Mouse (Mus musculus): ENCODE measurements around the gene Mafg. TPM values are rescaled to one million over a fixed set of nuclear protein-coding genes. Genes with fewer than 3 reads are reported as not detected.

The Mafg gene
- polyA plus RNA-seq, 1 experiment from 2014 or later: 19.5 TPM

DNA sequence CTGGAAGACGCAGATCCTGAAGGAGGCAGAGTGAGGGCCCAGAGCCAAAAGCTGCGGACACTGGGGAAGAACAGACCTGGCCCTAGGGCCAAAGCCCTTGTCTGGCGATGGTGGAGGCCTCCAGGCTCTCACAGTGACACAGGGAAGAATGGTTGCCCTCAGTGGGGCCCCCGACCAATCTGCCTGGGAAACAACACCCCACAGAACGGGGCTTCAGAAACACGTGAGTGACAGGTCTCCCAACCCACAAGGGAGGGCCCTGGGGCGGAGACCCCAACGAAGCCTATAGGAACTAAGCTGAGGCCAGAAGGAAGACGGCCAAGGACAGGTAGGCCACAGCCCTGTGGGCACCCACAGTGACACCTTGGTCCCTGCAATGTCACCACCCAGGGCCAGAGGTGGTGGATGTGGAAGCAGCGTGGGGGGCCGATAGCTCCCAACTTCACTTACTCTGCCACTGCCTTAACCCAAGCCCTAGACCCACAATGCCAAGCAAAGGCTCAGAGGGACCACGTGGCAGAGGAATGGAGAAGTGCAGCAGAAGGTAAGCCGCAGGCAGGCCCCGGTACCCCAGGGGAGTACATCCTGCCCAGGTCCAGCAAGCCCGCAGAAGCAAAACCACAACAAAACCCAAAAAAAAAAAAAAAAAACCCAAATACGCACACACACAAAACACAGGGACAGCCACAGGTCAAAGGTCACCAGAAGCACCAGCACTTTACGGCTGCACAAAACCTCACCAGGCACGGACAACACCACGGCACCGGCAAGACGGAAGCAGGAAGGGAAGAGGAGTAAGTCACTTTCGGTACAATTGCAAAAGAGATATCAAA lies 5.7 kb downstream of the Mafg start:
- H3K4me3 ChIP-seq (replicated peaks; ENCODE audit: low read length): no peak overlapping the region
- H3K4me2 ChIP-seq (ENCODE audit: low read depth, low read length): no peak overlapping the region
- no peak for ATAC-seq (ENCODE audit: insufficient read depth, low FRiP score)
- H3K9ac ChIP-seq (ENCODE audit: low read length): no peak overlapping the region
- WGBS: 72% methylated on average over 22 of the region's 22 CpGs
- no peak overlapping the region for H3K27ac ChIP-seq (ENCODE audit: low read length)
- H3K4me1 ChIP-seq (ENCODE audit: control insufficient read depth, insufficient read depth, low read length): peaks cover 48% of the 10 kb centered on the region
- H3K27me3 ChIP-seq (ENCODE audit: control insufficient read depth, insufficient read depth, low read length): no peaks in the 10 kb centered on the region
- H3K36me3 ChIP-seq (ENCODE audit: control insufficient read depth, insufficient read depth, low read length): peaks cover 5% of the 10 kb centered on the region; the same call in 1 of the 2 replicates
- no peaks in the 10 kb centered on the region for H3K9me3 ChIP-seq (replicated peaks; ENCODE audit: control insufficient read depth, low read length)

DNA sequence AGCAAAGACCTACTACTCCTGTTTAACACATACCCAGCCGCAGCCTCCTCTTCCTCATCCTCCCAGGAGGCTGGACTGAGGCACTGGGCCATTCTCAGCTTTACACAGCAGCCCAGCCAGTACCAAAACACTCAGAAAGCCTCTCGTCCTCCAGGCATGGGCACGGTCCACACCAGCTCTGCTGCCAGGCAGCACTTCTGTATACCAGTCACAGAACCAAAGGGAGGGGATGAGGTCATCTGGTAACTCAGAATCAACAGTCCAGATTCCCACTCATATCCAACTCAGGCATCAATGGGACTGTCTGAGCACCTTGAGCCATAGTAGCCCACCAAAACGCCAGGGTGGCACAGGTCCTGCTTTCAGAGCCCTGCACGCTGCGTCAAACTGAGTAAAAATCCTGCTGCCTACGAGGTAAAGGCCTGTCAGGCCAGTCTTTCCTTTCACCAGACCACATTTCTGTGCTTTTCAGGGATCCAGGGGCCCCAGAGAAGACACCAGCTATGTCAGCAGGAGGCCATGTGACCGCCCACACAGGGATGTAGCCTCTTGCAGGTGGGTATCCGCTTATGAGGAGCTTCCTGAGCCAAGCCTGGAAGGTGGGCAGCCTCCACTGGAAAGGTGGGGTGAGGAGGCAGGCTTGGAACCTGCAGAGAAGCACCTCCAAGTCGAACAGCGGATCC lies 6.5 kb downstream of the Mafg start:
- WGBS: 90% methylated on average over 11 of the region's 11 CpGs
- no peak overlapping the region for H3K4me3 ChIP-seq (replicated peaks; ENCODE audit: low read length)
- no peak overlapping the region for H3K9ac ChIP-seq (ENCODE audit: low read length)
- no peaks in the 10 kb centered on the region for H3K27me3 ChIP-seq (ENCODE audit: control insufficient read depth, insufficient read depth, low read length)
- ATAC-seq (ENCODE audit: insufficient read depth, low FRiP score): no peak
- H3K36me3 ChIP-seq (ENCODE audit: control insufficient read depth, insufficient read depth, low read length): peaks cover 5% of the 10 kb centered on the region; the same call in 1 of the 2 replicates
- H3K4me2 ChIP-seq (ENCODE audit: low read depth, low read length): no peak overlapping the region
- H3K27ac ChIP-seq (ENCODE audit: low read length): no peak overlapping the region
- H3K9me3 ChIP-seq (replicated peaks; ENCODE audit: control insufficient read depth, low read length): no peaks in the 10 kb centered on the region
- H3K4me1 ChIP-seq (ENCODE audit: control insufficient read depth, insufficient read depth, low read length): peaks cover 43% of the 10 kb centered on the region

DNA sequence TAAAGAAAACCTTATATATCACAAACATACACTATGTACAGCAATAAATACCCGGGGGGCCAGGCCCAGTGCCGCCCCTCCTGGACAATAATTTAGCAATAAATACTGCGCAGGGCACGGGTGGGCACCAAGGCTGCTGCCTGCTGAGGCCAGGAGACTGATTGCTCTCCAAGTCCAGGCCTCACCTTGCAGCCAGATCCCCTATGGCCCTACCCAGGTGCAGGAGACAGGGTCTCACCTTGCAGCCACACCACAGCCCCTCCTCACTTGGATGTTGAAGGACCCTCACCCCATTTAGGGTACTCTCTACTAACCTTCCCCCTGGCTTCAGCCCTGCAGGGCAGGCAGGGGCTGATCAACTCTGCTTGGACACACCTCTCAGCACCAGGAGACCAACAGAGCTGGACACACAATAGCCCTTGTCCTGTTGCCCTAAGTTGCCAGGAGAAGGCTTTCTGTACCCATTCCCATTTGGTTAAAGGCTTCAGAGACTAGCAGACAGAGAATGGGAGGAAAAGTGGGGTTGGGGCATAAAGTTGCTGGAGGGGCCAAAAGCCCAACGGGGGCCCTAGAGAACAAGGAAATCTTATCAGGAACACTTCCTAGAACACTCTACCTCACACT lies 8.1 kb downstream of the Mafg start, which contains the start of gene Sirt7:
Gene Sirt7, minus strand, starts transcription at position 89 of the 624 bp plus-strand sequence.
- peak within 1 kb of the TSS; percentile 90 for H3K4me2 ChIP-seq (ENCODE audit: low read depth, low read length)
- H3K36me3 ChIP-seq (ENCODE audit: control insufficient read depth, insufficient read depth, low read length): peaks cover 11% of the 10 kb centered on the region; the same call in 1 of the 2 replicates
- no peaks in the 10 kb centered on the region for H3K9me3 ChIP-seq (replicated peaks; ENCODE audit: control insufficient read depth, low read length)
- peaks cover 27% of the 10 kb centered on the region for H3K4me1 ChIP-seq (ENCODE audit: control insufficient read depth, insufficient read depth, low read length)
- peak within 1 kb of the TSS; percentile 89 for H3K27ac ChIP-seq (ENCODE audit: low read length)
- H3K9ac ChIP-seq (ENCODE audit: low read length): peak within 1 kb of the TSS; percentile 83
- 16% methylated on average over 5 of the region's 5 CpGs for WGBS
- ATAC-seq (ENCODE audit: insufficient read depth, low FRiP score): peak; percentile 18; the same call in 1 of the 2 replicates
- H3K4me3 ChIP-seq (replicated peaks; ENCODE audit: low read length): peak within 1 kb of the TSS; percentile 100
- H3K27me3 ChIP-seq (ENCODE audit: control insufficient read depth, insufficient read depth, low read length): no peaks in the 10 kb centered on the region

DNA sequence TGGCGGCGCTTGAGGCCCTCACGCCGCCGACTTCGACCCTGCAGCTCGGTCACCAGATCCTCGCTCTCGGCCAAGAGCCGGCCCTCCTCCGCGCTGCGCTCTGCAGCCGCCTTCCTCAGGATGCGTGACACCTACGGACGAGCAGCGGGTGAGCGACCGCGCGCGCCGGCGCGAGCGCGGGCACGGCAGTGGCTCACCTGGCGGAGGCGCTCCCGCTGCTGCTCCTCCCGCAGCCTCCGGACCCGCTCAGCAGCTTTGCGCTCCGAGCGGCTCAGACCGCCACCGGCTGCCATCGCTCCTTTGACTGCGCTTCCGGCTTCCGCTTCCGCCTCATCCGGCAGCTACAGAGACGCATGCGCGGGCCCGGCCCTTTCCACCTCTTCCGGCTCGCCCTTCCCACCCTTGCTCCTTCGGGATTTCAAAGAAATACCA lies 8.7 kb downstream of the Mafg start:
- Histone ChIP-seq H3K4me2 (ENCODE audit: low read depth, low read length) (peak overlapping the region; percentile 90), H3K9ac (ENCODE audit: low read length) (peak overlapping the region; percentile 83), H3K4me3 (replicated peaks; ENCODE audit: low read length) (peak overlapping the region; percentile 100), H3K27me3 (ENCODE audit: control insufficient read depth, insufficient read depth, low read length) (no peaks in the 10 kb centered on the region), H3K36me3 (ENCODE audit: control insufficient read depth, insufficient read depth, low read length) (peaks cover 13% of the 10 kb centered on the region; the same call in 1 of the 2 replicates), H3K9me3 (replicated peaks; ENCODE audit: control insufficient read depth, low read length) (no peaks in the 10 kb centered on the region), H3K27ac (ENCODE audit: low read length) (peak overlapping the region; percentile 89), H3K4me1 (ENCODE audit: control insufficient read depth, insufficient read depth, low read length) (peaks cover 21% of the 10 kb centered on the region)
- WGBS: under 1% methylated on average over 53 of the region's 53 CpGs
- ATAC-seq (ENCODE audit: insufficient read depth, low FRiP score): peak; percentile 79

DNA sequence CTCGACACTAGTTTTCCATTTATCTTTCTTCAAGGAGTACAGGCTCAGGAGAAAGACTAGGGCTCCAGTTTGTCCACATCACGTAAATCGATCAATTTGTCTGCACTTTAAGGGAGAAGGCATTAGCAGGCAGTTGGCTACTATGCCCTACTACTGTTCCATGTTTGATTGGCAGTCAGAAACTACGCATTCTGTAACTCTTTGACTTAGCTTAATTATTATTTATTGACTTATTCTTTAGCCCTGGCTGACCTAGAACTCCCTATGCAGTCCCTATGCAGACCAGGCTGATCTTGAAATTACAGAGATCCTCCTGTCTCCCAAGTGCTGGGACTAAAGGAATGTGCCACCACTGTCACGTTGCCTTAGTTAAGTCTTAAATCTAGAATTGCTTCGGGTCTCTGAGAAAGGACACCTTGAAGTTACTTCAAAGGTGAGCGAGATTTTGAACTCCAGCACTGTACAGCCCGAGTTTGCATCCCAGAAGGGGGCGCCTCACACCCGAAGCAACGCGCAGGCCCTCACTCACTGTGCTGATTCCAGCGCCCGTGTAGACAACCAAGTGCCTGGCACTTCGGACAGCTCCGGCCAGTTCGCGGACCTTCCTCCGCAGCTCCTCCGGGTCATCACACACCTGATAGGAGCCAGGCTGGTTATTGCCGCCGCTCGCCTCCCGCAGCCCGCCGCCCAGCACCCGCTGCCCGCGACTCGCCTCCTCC lies 9.3 kb downstream of the Mafg start:
- no peaks in the 10 kb centered on the region for H3K27me3 ChIP-seq (ENCODE audit: control insufficient read depth, insufficient read depth, low read length)
- H3K36me3 ChIP-seq (ENCODE audit: control insufficient read depth, insufficient read depth, low read length): peaks cover 11% of the 10 kb centered on the region; the same call in 1 of the 2 replicates
- H3K27ac ChIP-seq (ENCODE audit: low read length): peak overlapping the region; percentile 89
- no peaks in the 10 kb centered on the region for H3K9me3 ChIP-seq (replicated peaks; ENCODE audit: control insufficient read depth, low read length)
- peak; percentile 78; the same call in 1 of the 2 replicates for ATAC-seq (ENCODE audit: insufficient read depth, low FRiP score)
- peak overlapping the region; percentile 100 for H3K4me3 ChIP-seq (replicated peaks; ENCODE audit: low read length)
- 11% methylated on average over 30 of the region's 30 CpGs for WGBS
- peak overlapping the region; percentile 83 for H3K9ac ChIP-seq (ENCODE audit: low read length)
- H3K4me1 ChIP-seq (ENCODE audit: control insufficient read depth, insufficient read depth, low read length): peaks cover 15% of the 10 kb centered on the region
- peak overlapping the region; percentile 90 for H3K4me2 ChIP-seq (ENCODE audit: low read depth, low read length)

DNA sequence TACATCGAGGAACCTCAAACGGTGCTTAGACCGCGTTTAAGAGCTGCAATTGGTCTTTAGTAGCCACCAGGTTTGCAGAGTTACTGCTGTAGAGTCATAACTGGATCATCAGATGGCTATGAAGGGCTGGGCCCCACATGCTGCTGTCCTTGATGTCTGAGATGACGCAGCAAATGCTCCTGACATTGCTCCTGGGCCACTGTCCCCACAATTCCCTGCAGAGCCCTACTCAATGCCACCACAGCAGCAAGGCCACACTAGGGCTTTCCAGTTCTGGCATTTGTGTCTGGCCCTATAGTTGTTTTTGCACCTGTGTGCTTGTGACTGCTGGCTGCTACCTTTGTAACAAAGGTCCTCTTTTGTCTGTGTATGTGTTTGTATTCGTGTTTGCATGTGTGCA lies 10.6 kb downstream of the Mafg start:
- Histone ChIP-seq H3K9me3 (replicated peaks; ENCODE audit: control insufficient read depth, low read length) (no peaks in the 10 kb centered on the region), H3K4me3 (replicated peaks; ENCODE audit: low read length) (no peak overlapping the region), H3K36me3 (ENCODE audit: control insufficient read depth, insufficient read depth, low read length) (0 out of 2 replicates have a peak, but pooled peaks cover 12% of the 10 kb centered on the region), H3K27ac (ENCODE audit: low read length) (no peak overlapping the region), H3K4me2 (ENCODE audit: low read depth, low read length) (no peak overlapping the region), H3K27me3 (ENCODE audit: control insufficient read depth, insufficient read depth, low read length) (no peaks in the 10 kb centered on the region), H3K9ac (ENCODE audit: low read length) (no peak overlapping the region), H3K4me1 (ENCODE audit: control insufficient read depth, insufficient read depth, low read length) (peaks cover 17% of the 10 kb centered on the region)
- no peak for ATAC-seq (ENCODE audit: insufficient read depth, low FRiP score)
- WGBS: 88% methylated on average over 6 of the region's 6 CpGs

DNA sequence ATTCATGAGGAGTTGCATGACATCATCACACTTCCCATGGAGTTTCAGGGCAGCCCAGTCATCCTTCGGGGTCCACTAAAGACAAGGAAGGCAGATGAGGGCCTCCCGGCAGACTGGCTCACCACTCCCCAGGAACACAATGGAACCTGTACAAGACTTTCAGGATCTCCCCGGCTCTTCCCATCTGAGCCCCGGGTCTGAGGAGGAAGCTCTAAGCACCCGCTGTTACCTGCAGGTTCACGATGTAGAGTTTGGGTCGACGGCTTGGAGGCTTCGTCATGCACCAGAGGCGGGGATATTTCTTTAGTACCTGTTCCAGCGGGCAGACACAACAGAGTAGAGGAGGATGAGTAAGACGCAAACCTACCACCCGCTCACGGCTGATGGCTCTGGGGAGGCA lies 13.2 kb downstream of the Mafg start:
- Histone ChIP-seq H3K4me1 (ENCODE audit: control insufficient read depth, insufficient read depth, low read length) (peaks cover 24% of the 10 kb centered on the region), H3K36me3 (ENCODE audit: control insufficient read depth, insufficient read depth, low read length) (0 out of 2 replicates have a peak, but pooled peaks cover 12% of the 10 kb centered on the region), H3K4me2 (ENCODE audit: low read depth, low read length) (no peak overlapping the region), H3K27ac (ENCODE audit: low read length) (no peak overlapping the region), H3K27me3 (ENCODE audit: control insufficient read depth, insufficient read depth, low read length) (no peaks in the 10 kb centered on the region), H3K9me3 (replicated peaks; ENCODE audit: control insufficient read depth, low read length) (no peaks in the 10 kb centered on the region), H3K9ac (ENCODE audit: low read length) (no peak overlapping the region), H3K4me3 (replicated peaks; ENCODE audit: low read length) (no peak overlapping the region)
- 94% methylated on average over 14 of the region's 14 CpGs for WGBS
- ATAC-seq (ENCODE audit: insufficient read depth, low FRiP score): no peak

DNA sequence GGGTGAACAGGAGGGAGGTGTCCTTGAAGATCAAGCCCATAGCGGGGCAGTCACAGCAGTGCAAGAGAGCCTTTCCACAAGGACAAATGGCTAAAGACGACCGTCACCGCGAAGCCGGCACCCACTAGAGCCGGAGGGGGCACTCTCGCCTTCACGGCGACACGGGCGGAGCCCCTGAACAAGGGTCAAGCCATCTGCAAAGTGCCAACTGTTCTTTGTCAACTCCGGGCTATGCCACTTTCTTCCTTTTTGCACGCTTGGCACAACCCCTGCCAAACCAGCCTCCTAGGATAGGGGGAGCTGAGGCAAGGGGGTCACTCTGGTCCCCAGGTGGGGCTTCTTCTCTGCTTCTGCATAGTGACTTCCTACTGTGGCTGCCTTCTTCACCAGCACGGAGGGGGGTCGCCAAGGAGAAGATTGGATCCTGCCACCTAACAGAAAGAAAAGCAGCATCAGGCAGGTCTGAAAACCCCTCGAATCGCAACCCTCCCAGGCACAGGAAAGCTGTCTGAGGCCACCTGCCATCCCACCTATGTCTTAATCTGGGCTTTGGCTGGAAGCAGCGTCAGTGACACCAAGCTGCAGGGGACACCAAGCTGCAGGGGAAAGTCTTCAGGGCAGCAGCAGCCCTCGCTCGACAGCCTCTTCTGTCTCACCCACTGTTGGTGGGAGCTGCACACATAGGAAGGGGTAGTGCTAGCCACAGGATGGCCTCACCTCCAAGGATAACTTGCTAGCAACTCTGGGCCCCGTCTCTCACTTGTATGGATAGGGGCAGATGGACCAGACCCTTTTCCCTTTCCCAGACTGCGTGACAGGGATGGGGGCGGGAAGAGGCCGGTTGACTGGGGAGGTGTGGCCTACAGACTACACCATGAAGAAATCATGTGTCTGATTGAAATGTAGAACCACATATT lies 14.5 kb downstream of the Mafg start:
- H3K36me3 ChIP-seq (ENCODE audit: control insufficient read depth, insufficient read depth, low read length): 0 out of 2 replicates have a peak, but pooled peaks cover 12% of the 10 kb centered on the region
- peak overlapping the region; percentile 29; the same call in 1 of the 2 replicates for H3K27ac ChIP-seq (ENCODE audit: low read length)
- ATAC-seq (ENCODE audit: insufficient read depth, low FRiP score): no peak
- no peak overlapping the region for H3K4me3 ChIP-seq (replicated peaks; ENCODE audit: low read length)
- no peaks in the 10 kb centered on the region for H3K9me3 ChIP-seq (replicated peaks; ENCODE audit: control insufficient read depth, low read length)
- H3K4me2 ChIP-seq (ENCODE audit: low read depth, low read length): no peak overlapping the region
- no peak overlapping the region for H3K9ac ChIP-seq (ENCODE audit: low read length)
- 94% methylated on average over 24 of the region's 25 CpGs for WGBS
- H3K27me3 ChIP-seq (ENCODE audit: control insufficient read depth, insufficient read depth, low read length): no peaks in the 10 kb centered on the region
- peaks cover 17% of the 10 kb centered on the region for H3K4me1 ChIP-seq (ENCODE audit: control insufficient read depth, insufficient read depth, low read length)
